Mouse (Mus musculus): ENCODE data around the gene Olfr103.

- no peak for TF ChIP-seq POLR2A (IDR thresholded peaks at IDR 0.05; ENCODE audit: borderline replicate concordance, extremely low read depth, insufficient read depth, insufficient read length, poor library complexity, severe bottlenecking)
- TF ChIP-seq CTCF (IDR thresholded peaks at IDR 0.05; ENCODE audit: borderline replicate concordance, extremely low read depth, insufficient read depth, insufficient read length): peak; percentile 32; the same call in 1 of the 2 replicates
Observed at GRCm38 (mm10) chr17:37308483-37308882, 31.0 kb downstream of the Olfr103 start.
